Mouse (Mus musculus) heart, postnatal 14 days (tissue): Measurements from ENCODE around the gene Zranb3. TPM values are rescaled to one million over a fixed set of nuclear protein-coding genes. Genes with fewer than 3 reads are reported as not detected.
"Not testable (repeated sequence)": the region's sequence is repeated elsewhere in the genome, so short reads cannot be mapped to it uniquely, and the experiment has no call there.

Experiments
- DNase-seq, 2 experiments: peaks; one replicate each; pipeline ENCODE4 v3.0.0; 2021 to 2022
- intact Hi-C: fragments of 180-260 bp; cut with DNase I; formaldehyde crosslinking; loops from one replicate; pipeline ENCODE4 v1.15.1; 2025
- total RNA-seq, 2 experiments: library from RNA; stranded (reverse); gene quantifications; 2 replicates each; pipeline ENCODE4 v1.2.3; 2021

The Zranb3 gene
- total RNA-seq, 2 experiments from 2014 or later, result 4.9 to 5.3 TPM

GRCm38 (mm10) chr1:128062167-128062566 is 40.7 kb downstream of the Zranb3 start:
- intact Hi-C loops, result no loop called here

GRCm38 (mm10) chr1:128061401-128061800 is 41.4 kb downstream of the Zranb3 start:
- DNase-seq, result no peak
- intact Hi-C loops, result no loop called here

More at GRCm38 (mm10) chr1:128062167-128062566, 40.7 kb downstream of the Zranb3 start:
- DNase-seq, result no peak

GRCm38 (mm10) chr1:128060655-128061344 is 42.0 kb downstream of the Zranb3 start:
- intact Hi-C loops, result no loop called here
- no peak for DNase-seq

GRCm38 (mm10) chr1:128058625-128059024 is 44.2 kb downstream of the Zranb3 start:
- intact Hi-C loops, result no loop called here
- no peak for DNase-seq

- intact Hi-C loops, result no loop called here
- no peak for DNase-seq
Measured at GRCm38 (mm10) chr1:128057269-128057668, 45.6 kb downstream of the Zranb3 start.

- no peak for DNase-seq
- intact Hi-C loops, result no loop called here
Measured at GRCm38 (mm10) chr1:128046920-128047319, 55.9 kb downstream of the Zranb3 start.

- DNase-seq, result no peak
- intact Hi-C loops, result no loop called here
Measured at GRCm38 (mm10) chr1:128046455-128046854, 56.4 kb downstream of the Zranb3 start.

- intact Hi-C loops, result no loop called here
- DNase-seq, result no peak
Measured at GRCm38 (mm10) chr1:128044181-128044580, 58.7 kb downstream of the Zranb3 start.

- intact Hi-C loops, result no loop called here
- DNase-seq, result no peak
Measured at GRCm38 (mm10) chr1:128036296-128036695, 66.6 kb downstream of the Zranb3 start.

GRCm38 (mm10) chr1:128032123-128032522 is 70.7 kb downstream of the Zranb3 start:
- intact Hi-C loops, result no loop called here
- DNase-seq, result no peak

GRCm38 (mm10) chr1:128031524-128031923 is 71.3 kb downstream of the Zranb3 start:
- no peak for DNase-seq
- intact Hi-C loops, result no loop called here

GRCm38 (mm10) chr1:128024363-128025114 is 78.3 kb downstream of the Zranb3 start:
- intact Hi-C loops, result no loop called here
- no peak for DNase-seq

- intact Hi-C loops, result no loop called here
- DNase-seq, result no peak
Measured at GRCm38 (mm10) chr1:128020001-128020770, 82.7 kb downstream of the Zranb3 start.

GRCm38 (mm10) chr1:128016035-128016492 is 86.8 kb downstream of the Zranb3 start:
- no peak for DNase-seq

GRCm38 (mm10) chr1:128013698-128014386 is 89.0 kb downstream of the Zranb3 start:
- intact Hi-C loops, result no loop called here
- no peak for DNase-seq

More at GRCm38 (mm10) chr1:128016035-128016492, 86.8 kb downstream of the Zranb3 start:
- intact Hi-C loops, result no loop called here

- DNase-seq, result no peak
- intact Hi-C loops, result no loop called here
Measured at GRCm38 (mm10) chr1:128009751-128010150, 93.1 kb downstream of the Zranb3 start.

GRCm38 (mm10) chr1:128006042-128006600 is 96.7 kb downstream of the Zranb3 start:
- DNase-seq, intact Hi-C loops: not testable (repeated sequence)

- DNase-seq, result no peak
- intact Hi-C loops, result no loop called here
Measured at GRCm38 (mm10) chr1:128004371-128004720, 98.5 kb downstream of the Zranb3 start.

GRCm38 (mm10) chr1:128003712-128004370 is 99.0 kb downstream of the Zranb3 start:
- DNase-seq, result no peak
- intact Hi-C loops, result no loop called here

GRCm38 (mm10) chr1:128002159-128002558 is 100.7 kb downstream of the Zranb3 start:
- DNase-seq, result no peak
- intact Hi-C loops, result no loop called here
